Mouse (Mus musculus) adrenal gland, postnatal 25 days (tissue): Measurements from ENCODE around the gene Ltk. TPM values are rescaled to one million over a fixed set of nuclear protein-coding genes. Genes with fewer than 3 reads are reported as not detected.
A peak's percentile ranks its signal among the peaks of the same experiment; 100 is the strongest.

Experiments used
- DNase-seq: peaks from one replicate; pipeline ENCODE4 v3.0.0; 2021; ENCODE audit warnings: mixed read lengths
- long read RNA-seq: library from polyadenylated mRNA; stranded (forward); transcript quantifications from one replicate; pipeline ENCODE4 v2.0.0, GENCODE M21; 2021
- total RNA-seq: library from RNA; stranded (reverse); gene quantifications from 2 replicates; pipeline ENCODE4 v1.2.3, GENCODE M21; 2021

The Ltk gene
- 1.5 and 1.7 TPM in 2 replicates for total RNA-seq
- long read RNA-seq, partial matches to known transcripts = 1 of 3 reads
- long read RNA-seq, other reads (novel, unspliced or antisense) = 2 of 3 reads

GRCm38 (mm10) chr2:119760251-119760650, at the start of gene Ltk:
Gene Ltk (minus strand): TSS chr2:119760431.
- DNase-seq = no peak

DNA sequence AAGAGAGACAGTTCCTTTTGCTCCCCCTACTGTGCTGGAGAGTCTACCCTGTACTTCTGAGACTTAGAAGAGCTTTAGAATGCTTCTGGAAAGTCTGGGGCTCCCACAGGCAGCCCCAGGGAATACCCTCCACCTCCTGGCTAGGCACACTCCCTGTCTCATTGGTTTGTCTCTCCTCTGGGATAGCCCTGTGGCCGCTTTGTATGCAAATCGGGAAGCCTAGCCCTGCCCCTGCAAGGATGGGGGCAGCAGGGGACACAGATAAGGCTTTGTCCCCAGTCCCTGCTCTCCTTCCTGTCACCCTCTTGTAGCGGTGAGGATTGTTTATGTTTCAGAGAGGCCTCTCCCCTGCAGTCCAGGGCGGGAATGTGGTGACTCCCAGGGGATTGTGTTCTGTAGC, 48.6 kb upstream of the Ltk start:
- no peak for DNase-seq

DNA sequence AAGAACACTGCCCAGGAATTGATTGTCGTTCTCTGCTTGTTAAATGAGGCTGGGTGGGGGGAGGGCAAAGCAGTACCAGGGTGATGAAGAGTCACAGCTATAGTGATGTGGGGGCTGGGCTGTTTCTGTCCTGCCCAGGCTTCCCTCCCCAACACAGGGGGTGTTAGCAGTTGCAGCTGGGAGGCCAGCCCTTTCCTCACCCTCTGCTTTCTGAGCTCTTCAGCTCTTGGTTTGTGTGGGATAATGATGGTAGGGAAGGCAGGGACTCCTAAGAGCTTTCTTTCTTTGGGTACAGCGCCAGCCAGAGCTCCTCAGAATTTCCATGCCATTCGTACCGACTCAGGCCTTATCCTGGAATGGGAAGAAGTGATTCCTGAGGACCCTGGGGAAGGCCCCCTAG, 48.2 kb upstream of the Ltk start:
- DNase-seq = no peak

DNA sequence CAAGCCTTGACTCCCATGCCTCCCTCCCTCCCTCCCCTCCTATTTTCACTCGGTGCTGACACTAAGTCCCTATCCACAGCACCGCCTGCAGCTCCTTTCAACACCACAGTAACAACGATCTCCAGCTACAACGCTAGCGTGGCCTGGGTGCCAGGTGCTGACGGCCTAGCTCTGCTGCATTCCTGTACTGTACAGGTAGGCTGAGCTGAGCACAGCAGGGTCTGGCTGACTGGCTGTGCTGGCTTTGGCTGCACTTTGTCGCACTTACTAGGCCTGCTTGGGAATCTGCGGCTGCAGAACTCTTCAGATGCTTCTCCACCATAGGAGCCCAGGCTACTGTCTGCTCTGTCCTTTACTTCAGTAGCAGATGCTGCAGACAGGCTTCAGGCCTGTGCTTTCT, 45.3 kb upstream of the Ltk start:
- DNase-seq = no peak

DNA sequence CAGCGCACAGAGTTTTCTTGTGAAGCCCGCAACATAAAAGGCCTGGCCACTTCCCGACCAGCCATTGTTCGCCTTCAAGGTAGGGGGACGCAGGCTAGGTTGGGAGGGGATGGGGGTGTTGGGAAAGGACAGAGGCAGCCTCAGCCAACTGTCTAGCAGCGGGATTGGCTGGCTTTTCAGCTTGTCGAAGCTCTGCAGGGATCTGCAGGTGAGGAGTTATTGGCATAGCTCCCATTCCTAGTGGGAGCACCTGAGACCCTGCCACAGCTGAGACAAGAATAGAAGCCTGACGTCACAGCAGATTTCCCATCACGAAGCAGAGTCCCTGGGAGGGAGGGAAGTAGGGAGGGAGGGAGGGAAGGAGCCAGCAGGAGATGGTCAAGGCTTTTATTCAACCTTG, 44.5 kb upstream of the Ltk start:
- no peak for DNase-seq

- DNase-seq = no peak
Observed at GRCm38 (mm10) chr2:119804275-119804628, 44.0 kb upstream of the Ltk start.

GRCm38 (mm10) chr2:119803618-119804274, 43.5 kb upstream of the Ltk start:
- no peak for DNase-seq

- DNase-seq = no peak
Observed at GRCm38 (mm10) chr2:119802767-119803617, 42.8 kb upstream of the Ltk start.

GRCm38 (mm10) chr2:119800876-119801846, 40.9 kb upstream of the Ltk start:
- DNase-seq = no peak

- peak; percentile 9 for DNase-seq
Observed at GRCm38 (mm10) chr2:119799961-119800550, 39.8 kb upstream of the Ltk start.

DNA sequence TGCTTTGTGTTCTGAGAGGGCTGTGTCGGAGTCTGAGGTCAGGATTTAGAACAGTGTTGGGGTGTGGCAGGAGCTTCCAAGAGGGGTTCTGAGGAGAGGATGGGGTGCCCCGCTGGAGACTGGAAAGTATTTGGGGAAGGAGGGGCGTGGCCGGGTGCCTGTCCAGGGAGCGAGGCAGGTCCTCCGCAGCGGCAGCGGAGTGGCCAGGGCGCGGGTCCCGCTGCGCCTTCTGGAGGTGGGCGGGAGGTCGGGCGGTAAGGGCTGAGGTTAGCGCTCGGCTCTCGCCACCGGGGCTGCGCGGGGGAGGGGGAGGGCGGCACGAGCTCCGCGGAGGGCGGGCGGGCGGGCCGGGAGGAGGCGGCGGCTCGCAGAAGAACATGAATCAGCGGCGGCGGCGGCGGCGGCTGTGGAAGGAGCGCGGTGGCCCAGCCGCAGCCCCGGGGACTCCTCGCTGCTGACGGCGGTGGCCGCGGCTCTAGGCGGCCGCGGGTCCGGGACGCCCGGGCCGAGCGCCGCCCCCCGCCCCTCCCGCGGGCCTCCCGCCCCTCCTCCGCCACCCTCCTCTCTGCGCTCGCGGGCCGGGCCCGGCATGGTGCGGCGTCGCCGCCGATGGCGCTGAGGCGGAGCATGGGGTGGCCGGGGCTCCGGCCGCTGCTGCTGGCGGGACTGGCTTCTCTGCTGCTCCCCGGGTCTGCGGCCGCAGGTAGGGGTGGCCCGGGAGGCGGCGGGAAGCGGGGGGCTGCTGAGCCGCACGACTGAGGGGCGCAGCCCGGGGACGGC, 39.1 kb upstream of the Ltk start:
- peak; percentile 63 for DNase-seq

- DNase-seq = peak; percentile 69
Observed at GRCm38 (mm10) chr2:119798246-119798927, 38.2 kb upstream of the Ltk start.

- no peak for DNase-seq
Observed at GRCm38 (mm10) chr2:119797279-119797783, 37.1 kb upstream of the Ltk start, which contains the start of gene Tyro3. Gene Tyro3 (plus strand): TSS chr2:119797733.

- no peak for DNase-seq
Observed at GRCm38 (mm10) chr2:119789996-119790395, 29.8 kb upstream of the Ltk start.

GRCm38 (mm10) chr2:119787206-119787883, 27.1 kb upstream of the Ltk start, which contains the start of gene Rpap1:
Gene Rpap1 (minus strand): TSS chr2:119787537.
- DNase-seq = peak; percentile 86

- DNase-seq = no peak
Observed at GRCm38 (mm10) chr2:119767246-119767645, 7.0 kb upstream of the Ltk start.

DNA sequence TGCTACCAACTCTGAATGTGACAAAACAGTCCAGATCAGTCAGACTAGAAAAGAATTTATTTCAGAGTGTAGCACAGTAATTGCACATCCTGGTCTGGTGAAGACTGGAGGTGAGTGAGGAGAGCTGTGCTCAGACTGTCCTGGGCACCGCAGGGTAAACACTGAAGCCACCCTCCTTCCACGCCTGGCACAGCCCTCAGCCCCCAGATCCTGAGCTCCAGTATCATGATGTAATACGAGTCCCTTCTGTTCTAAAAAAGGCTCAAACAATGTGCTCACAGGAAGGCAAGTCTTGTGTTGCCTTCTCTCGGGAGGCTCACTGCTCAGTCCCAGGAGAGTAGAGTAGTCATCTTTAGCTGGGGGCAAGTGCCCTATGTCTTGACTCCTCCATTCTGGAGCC, 3.7 kb upstream of the Ltk start:
- no peak for DNase-seq

- no peak for DNase-seq
Observed at GRCm38 (mm10) chr2:119762276-119762675, 2.0 kb upstream of the Ltk start.
